In genomic region chr16:95307823-95308360, GRCm38 (mm10) we compare ENCODE assay signal across 28 mouse cellular contexts. TPM values are rescaled to one million over a fixed set of nuclear protein-coding genes. Genes with fewer than 3 reads are reported as not detected.
"Had no signal": no experiment of that assay in that cellular context is flagged by ENCODE, and none has a peak within 500 bp of the region (broad histone marks: within the 10 kb centered on the region; RNA-seq: fewer than 3 reads in every experiment).

No protein-coding gene starts in this region.

- H3K27ac ChIP-seq: left cerebral cortex, adult 2 months; limb, embryonic 10.5 days; limb, embryonic 12.5 days; limb, embryonic 13.5 days; limb, embryonic 15.5 days; liver, embryonic 12.5 days; liver, embryonic 13.5 days; liver, embryonic 14.5 days; liver, embryonic 15.5 days; lung, embryonic 15.5 days; macrophage; midbrain, embryonic 10.5 days; midbrain, embryonic 12.5 days; midbrain, embryonic 13.5 days; midbrain, embryonic 15.5 days; neural tube, embryonic 12.5 days; neural tube, embryonic 13.5 days had no signal

- H3K36me3 ChIP-seq: limb, embryonic 10.5 days; limb, embryonic 12.5 days; limb, embryonic 13.5 days; limb, embryonic 15.5 days; liver, embryonic 12.5 days; liver, embryonic 13.5 days; liver, embryonic 15.5 days; lung, embryonic 15.5 days; midbrain, embryonic 10.5 days; midbrain, embryonic 12.5 days; midbrain, embryonic 13.5 days; midbrain, embryonic 15.5 days; neural tube, embryonic 12.5 days; neural tube, embryonic 13.5 days had no signal

- H3K27me3 ChIP-seq: limb, embryonic 12.5 days; limb, embryonic 13.5 days; limb, embryonic 15.5 days; liver, embryonic 12.5 days; liver, embryonic 13.5 days; liver, embryonic 15.5 days; lung, embryonic 15.5 days; megakaryocyte, embryonic 14.5 days; midbrain, embryonic 12.5 days; midbrain, embryonic 13.5 days; midbrain, embryonic 15.5 days; neural tube, embryonic 12.5 days; neural tube, embryonic 13.5 days had no signal

- DNase-seq: layer of hippocampus, postnatal 36 days; left cerebral cortex, postnatal 4 days; liver; liver, embryonic 13.5 days; liver, postnatal 0 days; lung, adult 2 months; midbrain, embryonic 14.5 days had no signal

- H3K4me2 ChIP-seq: limb, embryonic 12.5 days; limb, embryonic 13.5 days; limb, embryonic 15.5 days; liver, embryonic 11.5 days; liver, embryonic 12.5 days; liver, embryonic 13.5 days; liver, embryonic 15.5 days; lung, embryonic 15.5 days; midbrain, embryonic 11.5 days; midbrain, embryonic 12.5 days; midbrain, embryonic 13.5 days; midbrain, embryonic 15.5 days; neural tube, embryonic 12.5 days; neural tube, embryonic 13.5 days had no signal

- ATAC-seq: liver, embryonic 12.5 days; liver, postnatal 0 days; midbrain, embryonic 13.5 days; midbrain, embryonic 15.5 days; midbrain, embryonic 16.5 days had no signal

- H3K9ac ChIP-seq: limb, embryonic 12.5 days; limb, embryonic 13.5 days; limb, embryonic 15.5 days; liver, embryonic 12.5 days; liver, embryonic 13.5 days; liver, embryonic 14.5 days; liver, embryonic 15.5 days; liver, postnatal 0 days; lung, embryonic 15.5 days; midbrain, embryonic 12.5 days; midbrain, embryonic 13.5 days; midbrain, embryonic 15.5 days; neural tube, embryonic 12.5 days; neural tube, embryonic 13.5 days had no signal

- H3K4me1 ChIP-seq: limb, embryonic 10.5 days; limb, embryonic 12.5 days; limb, embryonic 13.5 days; limb, embryonic 15.5 days; liver, embryonic 13.5 days; liver, embryonic 15.5 days; midbrain, embryonic 10.5 days; midbrain, embryonic 12.5 days; midbrain, embryonic 13.5 days; midbrain, embryonic 15.5 days; neural tube, embryonic 12.5 days; neural tube, embryonic 13.5 days had no signal

- H3K4me3 ChIP-seq: left cerebral cortex, adult 2 months; limb, embryonic 10.5 days; limb, embryonic 12.5 days; limb, embryonic 13.5 days; limb, embryonic 15.5 days; liver, embryonic 12.5 days; liver, embryonic 13.5 days; liver, embryonic 15.5 days; lung, embryonic 15.5 days; megakaryocyte, embryonic 14.5 days; midbrain, embryonic 10.5 days; midbrain, embryonic 12.5 days; midbrain, embryonic 13.5 days; midbrain, embryonic 15.5 days; myocyte; neural tube, embryonic 12.5 days; neural tube, embryonic 13.5 days had no signal

- H3K9me3 ChIP-seq: limb, embryonic 10.5 days; limb, embryonic 12.5 days; limb, embryonic 13.5 days; limb, embryonic 15.5 days; liver, embryonic 12.5 days; liver, embryonic 13.5 days; liver, embryonic 15.5 days; lung, embryonic 15.5 days; midbrain, embryonic 10.5 days; midbrain, embryonic 12.5 days; midbrain, embryonic 13.5 days; midbrain, embryonic 15.5 days; neural tube, embryonic 12.5 days; neural tube, embryonic 13.5 days had no signal

RNA-seq across cellular contexts. Expression of gene Kcnj15, which starts 50.5 kb away (rescaled TPM):
- polyA plus RNA-seq: macrophage; midbrain, embryonic 14.5 days had no signal
